Mouse (Mus musculus) liver, embryonic 14.5 days (tissue): ENCODE results near the gene Pex7.

Experiments used
- CTCF ChIP-seq: IDR thresholded peaks from 2 replicates; pipeline ENCODE4 v1.5.1; 2016; ENCODE audit warnings: antibody characterized with exemption, low read depth, control low read depth
- EP300 ChIP-seq: IDR thresholded peaks from 2 replicates; pipeline ENCODE4 v1.6.1; 2016; ENCODE audit warnings: antibody characterized with exemption, low read depth

DNA sequence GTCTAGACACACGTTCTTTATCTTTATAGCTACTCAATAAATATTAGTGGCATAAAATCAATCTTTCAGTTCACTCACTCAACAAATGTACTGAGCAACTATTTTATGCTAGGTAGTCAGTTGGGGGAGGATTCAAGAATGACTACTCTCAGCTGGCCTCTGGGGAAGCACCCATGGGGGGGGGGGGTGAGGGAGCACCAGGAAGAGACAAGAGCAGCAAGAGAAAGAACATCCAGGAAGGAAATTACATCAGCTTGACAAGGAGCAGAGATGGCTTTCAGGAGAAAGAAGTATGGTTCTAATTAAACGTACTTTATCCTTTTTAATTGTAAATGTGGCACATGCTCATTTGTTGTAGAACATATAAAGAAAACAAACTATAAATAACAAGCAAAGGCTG lies 53.9 kb downstream of the Pex7 start:
- no peak for TF ChIP-seq EP300
- no peak for TF ChIP-seq CTCF
